Mouse (Mus musculus) hindbrain, postnatal 0 days (tissue): Measurements from ENCODE around the gene Il17d. TPM values are rescaled to one million over a fixed set of nuclear protein-coding genes. Genes with fewer than 3 reads are reported as not detected.

Source experiments
- ATAC-seq: fragments of 200-750 bp; cut with Nextera tagmentation; 2 replicates; pipeline ENCODE4 v1.8.0; 2017; ENCODE audit warnings: mild to moderate bottlenecking, moderate TSS enrichment, moderate library complexity
- DNase-seq: peaks from one replicate; pipeline ENCODE4 v3.0.0-alpha.2; 2015; ENCODE audit warnings: low spot score
- H3K27ac ChIP-seq: fragments of 300-500 bp; sonication (generic); 2 replicates; pipeline ENCODE4 v1.5.1; 2014; ENCODE audit warnings: mild to moderate bottlenecking
- H3K27me3 ChIP-seq: fragments of 300-500 bp; sonication (generic); 2 replicates; pipeline ENCODE4 v1.6.1; 2014; ENCODE audit warnings: low read length, mixed read lengths; ENCODE audit not compliant: insufficient read depth
- H3K36me3 ChIP-seq: fragments of 300-500 bp; sonication (generic); 2 replicates; pipeline ENCODE4 v1.6.1; 2014; ENCODE audit warnings: low read length, mixed read lengths; ENCODE audit not compliant: insufficient read depth
- H3K4me1 ChIP-seq: fragments of 300-500 bp; sonication (generic); 2 replicates; pipeline ENCODE4 v1.6.1; 2014; ENCODE audit warnings: antibody characterized with exemption, low read length, mixed read lengths; ENCODE audit not compliant: insufficient read depth
- H3K4me2 ChIP-seq: fragments of 300-500 bp; sonication (generic); 2 replicates; pipeline ENCODE4 v1.6.1; 2014; ENCODE audit warnings: low read depth, mild to moderate bottlenecking, low read length, moderate library complexity, mixed read lengths
- H3K4me3 ChIP-seq: fragments of 300-500 bp; sonication (generic); 2 replicates; pipeline ENCODE4 v1.5.1; 2014; ENCODE audit warnings: low read length
- H3K9ac ChIP-seq: fragments of 300-500 bp; sonication (generic); replicated peaks from 2 replicates; pipeline ENCODE4 v1.6.1; 2014; ENCODE audit warnings: mild to moderate bottlenecking, low read length, moderate library complexity, mixed read lengths
- H3K9me3 ChIP-seq: fragments of 300-500 bp; sonication (generic); 2 replicates; pipeline ENCODE4 v1.6.1; 2016; ENCODE audit warnings: low read length, mixed read lengths
- CTCF ChIP-seq: IDR thresholded peaks from 2 replicates; pipeline ENCODE4 v1.5.1; 2016; ENCODE audit warnings: antibody characterized with exemption, control low read depth, low read depth
- WGBS: fragments of 180-500 bp; shearing (Covaris S2); extraction: QIAGEN DNeasy Blood & Tissue Kit; methylation state at CpG from one replicate; pipeline ENCODE4 v1.1.7; 2014; 5-methylcytosine and 5-hydroxymethylcytosine counted together
- polyA plus RNA-seq: library from polyadenylated mRNA; unstranded; fragments of >200 nt; fragmentation: Nextera tagmentation; extraction: Ambion mirVana; gene quantifications from 2 replicates; pipeline ENCODE4 v1.2.1, GENCODE M21; 2015
- total RNA-seq: library from RNA; depleted of rRNA; stranded (reverse); fragments of >200 nt; gene quantifications from 2 replicates; pipeline ENCODE4 v1.2.3, GENCODE M21; 2014

Il17d gene
- total and polyA plus RNA-seq, 2 experiments from 2014 or later, result 6.1 to 35.8 TPM

GRCm38 (mm10) chr14:57545526-57545925 is 20.9 kb downstream of the Il17d start:
- H3K4me1 ChIP-seq, result no peaks in the 10 kb centered on the region
- H3K9ac ChIP-seq, result no peak overlapping the region
- no peak overlapping the region for H3K27ac ChIP-seq
- H3K9me3 ChIP-seq, result no peaks in the 10 kb centered on the region
- H3K27me3 ChIP-seq, result no peaks in the 10 kb centered on the region
- no peaks in the 10 kb centered on the region for H3K36me3 ChIP-seq
- ATAC-seq (no peak), DNase-seq (no peak)
- no peak for TF ChIP-seq CTCF
- H3K4me3 ChIP-seq, result no peak overlapping the region
- WGBS, result 91% methylated on average over 17 of the region's 17 CpGs
- H3K4me2 ChIP-seq, result no peak overlapping the region

DNA sequence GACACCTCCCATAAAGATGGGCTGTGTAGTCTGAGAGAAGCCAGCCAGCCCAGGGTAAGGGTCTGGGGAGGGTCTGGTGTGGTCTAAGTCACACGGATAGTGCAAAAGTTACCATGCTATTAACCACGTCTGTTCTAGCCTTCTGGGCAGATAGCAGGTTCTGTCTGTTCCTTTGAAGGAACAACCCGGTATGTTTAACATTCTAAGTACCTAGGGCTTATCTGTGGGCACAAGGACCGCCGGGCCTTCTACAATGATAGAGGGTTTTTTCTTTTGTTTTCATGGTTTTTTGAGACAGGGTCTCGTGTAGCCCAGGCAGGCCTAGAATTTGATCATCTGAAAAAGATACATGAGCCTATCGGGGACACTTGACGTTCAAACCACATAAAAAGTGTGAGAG is 21.6 kb downstream of the Il17d start:
- 87% methylated on average over 8 of the region's 8 CpGs for WGBS
- ATAC-seq (no peak), DNase-seq (no peak)
- Histone ChIP-seq H3K4me1 (no peaks in the 10 kb centered on the region), H3K36me3 (no peaks in the 10 kb centered on the region), H3K27ac (no peak overlapping the region), H3K4me3 (no peak overlapping the region), H3K27me3 (no peaks in the 10 kb centered on the region), H3K4me2 (no peak overlapping the region), H3K9ac (no peak overlapping the region), H3K9me3 (no peaks in the 10 kb centered on the region)
- no peak for TF ChIP-seq CTCF

DNA sequence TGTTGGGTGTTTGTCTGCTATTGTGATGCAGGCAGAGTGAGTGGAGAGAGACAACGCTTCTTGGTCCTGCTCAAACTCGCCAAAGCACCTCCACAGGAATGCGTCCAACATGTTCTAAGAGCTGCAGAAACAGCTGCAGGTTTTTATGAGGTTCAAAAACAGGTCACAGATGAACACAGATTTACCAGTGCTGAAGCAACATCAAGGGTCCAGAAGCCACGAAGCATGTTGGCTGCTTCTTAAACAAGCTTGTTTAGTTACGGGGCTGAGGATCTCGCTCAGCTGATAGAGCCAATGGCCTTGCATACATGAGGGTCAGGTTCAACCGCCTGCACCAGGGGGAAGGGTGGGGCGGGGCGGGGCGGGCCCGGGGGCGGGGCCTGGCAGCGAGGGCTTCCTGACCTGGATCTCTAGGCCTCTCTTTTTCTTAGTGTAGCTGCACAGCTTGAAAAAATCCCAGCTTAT is 22.0 kb downstream of the Il17d start:
- Histone ChIP-seq H3K4me2 (no peak overlapping the region), H3K9me3 (no peaks in the 10 kb centered on the region), H3K27ac (0 out of 2 replicates have a peak overlapping the region, but pooled peaks have one; percentile 20), H3K27me3 (no peaks in the 10 kb centered on the region), H3K9ac (0 out of 2 replicates have a peak overlapping the region, but pooled peaks have one; percentile 17), H3K4me1 (no peaks in the 10 kb centered on the region), H3K36me3 (no peaks in the 10 kb centered on the region), H3K4me3 (no peak overlapping the region)
- ATAC-seq, result no peak
- 25% methylated on average over 13 of the region's 13 CpGs for WGBS
- no peak for TF ChIP-seq CTCF
- no peak for DNase-seq

DNA sequence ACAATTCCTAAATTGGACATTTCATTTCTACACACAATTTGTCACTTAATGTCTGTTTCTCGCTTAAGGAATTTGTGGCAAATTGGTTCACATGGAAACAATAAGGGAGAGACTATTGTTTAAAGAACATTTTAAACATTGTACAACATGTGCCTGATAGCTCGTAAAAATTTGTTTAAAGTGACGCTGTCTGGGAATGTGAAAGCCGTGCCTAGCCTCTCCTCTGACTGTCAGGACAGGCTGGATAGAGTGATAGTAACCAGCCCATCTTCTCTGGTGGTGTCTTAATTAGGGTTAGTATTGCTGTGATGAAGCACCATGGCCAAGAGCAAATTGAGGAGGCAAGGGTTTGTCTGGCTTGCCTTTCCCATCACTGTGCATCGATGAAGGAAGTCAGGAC is 22.5 kb downstream of the Il17d start:
- no peak overlapping the region for H3K4me2 ChIP-seq
- no peak overlapping the region for H3K4me3 ChIP-seq
- WGBS, result 83% methylated on average over 5 of the region's 5 CpGs
- DNase-seq (no peak), ATAC-seq (no peak)
- H3K9ac ChIP-seq, result 0 out of 2 replicates have a peak overlapping the region, but pooled peaks have one; percentile 17
- H3K4me1 ChIP-seq, result no peaks in the 10 kb centered on the region
- TF ChIP-seq CTCF, result no peak
- H3K27ac ChIP-seq, result no peak overlapping the region
- no peaks in the 10 kb centered on the region for H3K36me3 ChIP-seq
- H3K27me3 ChIP-seq, result no peaks in the 10 kb centered on the region
- no peaks in the 10 kb centered on the region for H3K9me3 ChIP-seq

- Histone ChIP-seq H3K4me1 (no peaks in the 10 kb centered on the region), H3K27me3 (no peaks in the 10 kb centered on the region), H3K36me3 (no peaks in the 10 kb centered on the region), H3K9me3 (no peaks in the 10 kb centered on the region), H3K4me3 (no peak overlapping the region), H3K9ac (no peak overlapping the region), H3K4me2 (no peak overlapping the region), H3K27ac (no peak overlapping the region)
- DNase-seq, result no peak
- TF ChIP-seq CTCF, result no peak
- ATAC-seq, result no peak
Observed at GRCm38 (mm10) chr14:57552945-57553344, 28.4 kb downstream of the Il17d start.

GRCm38 (mm10) chr14:57554434-57554833 is 29.9 kb downstream of the Il17d start:
- DNase-seq, result no peak
- Histone ChIP-seq H3K4me3 (no peak overlapping the region), H3K4me2 (no peak overlapping the region), H3K9ac (no peak overlapping the region), H3K27me3 (no peaks in the 10 kb centered on the region), H3K36me3 (no peaks in the 10 kb centered on the region), H3K27ac (no peak overlapping the region), H3K4me1 (no peaks in the 10 kb centered on the region), H3K9me3 (no peaks in the 10 kb centered on the region)
- no peak for ATAC-seq
- TF ChIP-seq CTCF, result no peak
- 88% methylated on average over 5 of the region's 5 CpGs for WGBS

DNA sequence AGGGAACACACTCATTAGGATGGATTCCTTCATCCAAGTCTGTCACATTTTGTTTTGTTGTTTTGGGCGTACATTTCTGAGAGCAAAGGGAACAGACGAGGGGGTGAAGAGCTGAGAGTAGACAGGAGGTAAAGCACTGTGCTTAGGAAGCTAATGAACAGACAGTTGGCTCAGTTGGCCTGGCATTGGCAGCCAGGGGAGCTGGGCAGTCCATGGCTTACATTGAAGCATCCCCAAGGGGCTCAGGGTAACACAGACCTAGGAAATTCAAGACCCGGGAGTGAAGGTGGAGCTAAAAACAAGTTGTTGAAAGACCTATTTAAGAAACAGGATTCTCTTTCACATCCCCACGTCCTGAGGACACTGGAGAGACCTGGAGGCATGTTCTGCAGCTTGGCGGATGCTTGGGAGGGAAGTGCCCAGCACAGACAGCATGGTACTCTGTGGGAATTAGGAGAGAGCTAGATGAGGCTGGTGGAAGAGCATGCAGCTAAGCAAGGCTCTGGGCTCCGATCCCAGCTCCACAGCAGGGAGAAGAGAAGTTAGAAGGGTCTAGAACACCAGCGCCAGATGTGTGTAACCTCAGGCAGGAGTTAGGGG is 31.0 kb downstream of the Il17d start:
- Histone ChIP-seq H3K27ac (no peak overlapping the region), H3K4me3 (no peak overlapping the region), H3K4me1 (no peaks in the 10 kb centered on the region), H3K27me3 (no peaks in the 10 kb centered on the region), H3K9me3 (no peaks in the 10 kb centered on the region), H3K9ac (no peak overlapping the region), H3K4me2 (no peak overlapping the region), H3K36me3 (no peaks in the 10 kb centered on the region)
- DNase-seq (no peak), ATAC-seq (no peak)
- no peak for TF ChIP-seq CTCF
- 75% methylated on average over 7 of the region's 7 CpGs for WGBS
